Mouse (Mus musculus) lung, adult 2 months (tissue): ENCODE measurements around the gene Map7d2.

ENCODE experiments used
- CTCF ChIP-seq: fragments of 200-500 bp; IDR thresholded peaks from 2 replicates; pipeline ENCODE4 v1.5.1; 2011; ENCODE audit warnings: mild to moderate bottlenecking, low read length, control low read depth; ENCODE audit not compliant: insufficient read depth
- POLR2A ChIP-seq: fragments of 200-500 bp; IDR thresholded peaks from 2 replicates; pipeline ENCODE4 v1.6.1; 2011; ENCODE audit warnings: low read depth, mild to moderate bottlenecking, control low read depth, low read length, borderline replicate concordance; ENCODE audit errors: extremely low read depth

DNA sequence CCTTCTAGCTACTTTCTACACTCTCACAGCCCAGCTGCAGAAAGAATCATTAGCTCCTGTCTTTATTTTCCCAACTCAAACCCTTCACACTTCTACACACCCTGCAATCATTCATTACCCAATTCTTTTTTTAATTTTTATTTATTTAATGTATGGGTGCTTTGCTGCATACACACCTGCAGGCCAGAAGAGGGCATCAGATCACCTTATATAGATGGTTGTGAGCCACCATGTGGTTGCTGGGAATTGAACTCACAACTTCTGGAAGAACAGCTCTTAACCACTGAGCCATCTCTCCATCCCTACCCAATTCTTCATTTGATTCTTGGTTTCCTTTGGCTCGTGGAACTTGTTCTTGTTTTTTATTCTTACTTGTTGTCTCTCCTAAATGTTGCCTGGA, 69.9 kb downstream of the Map7d2 start:
- no peak for TF ChIP-seq CTCF
- no peak for TF ChIP-seq POLR2A
